Mouse (Mus musculus): ENCODE results near the gene Cntn5.

Cntn5 gene

GRCm38 (mm10) chr9:10904616-10905363 lies at the start of gene Cntn5:
Gene Cntn5 (minus strand): TSS chr9:10904775.
- DNase-seq (ENCODE audit: low spot score) = no peak

- no peak for DNase-seq (ENCODE audit: low spot score)
These were observed 45.9 kb upstream of the Cntn5 start for GRCm38 (mm10) chr9:10950470-10950869.

- peak; percentile 73 for DNase-seq (ENCODE audit: low spot score)
These were observed 5.0 kb upstream of the Cntn5 start for GRCm38 (mm10) chr9:10909573-10909972.

- DNase-seq (ENCODE audit: low spot score) = no peak
These were observed 1.1 kb upstream of the Cntn5 start for GRCm38 (mm10) chr9:10905696-10906095.

GRCm38 (mm10) chr9:10879758-10880157 lies 24.8 kb downstream of the Cntn5 start:
- no peak for DNase-seq (ENCODE audit: low spot score)

- no peak for DNase-seq (ENCODE audit: low spot score)
These were observed 30.7 kb downstream of the Cntn5 start for GRCm38 (mm10) chr9:10873881-10874280.

- DNase-seq (ENCODE audit: low spot score) = no peak
These were observed 48.2 kb downstream of the Cntn5 start for GRCm38 (mm10) chr9:10856204-10856892.

- no peak for DNase-seq (ENCODE audit: low spot score)
These were observed 87.9 kb downstream of the Cntn5 start for GRCm38 (mm10) chr9:10816711-10817110.

- DNase-seq (ENCODE audit: low spot score) = no peak
These were observed 107.4 kb downstream of the Cntn5 start for GRCm38 (mm10) chr9:10797158-10797557.

- no peak for DNase-seq (ENCODE audit: low spot score)
These were observed 109.5 kb downstream of the Cntn5 start for GRCm38 (mm10) chr9:10795102-10795501.

- DNase-seq (ENCODE audit: low spot score) = no peak
These were observed 172.7 kb downstream of the Cntn5 start for GRCm38 (mm10) chr9:10731878-10732277.

- DNase-seq (ENCODE audit: low spot score) = no peak
These were observed 180.4 kb downstream of the Cntn5 start for GRCm38 (mm10) chr9:10724191-10724590.

GRCm38 (mm10) chr9:10722121-10722520 lies 182.5 kb downstream of the Cntn5 start:
- DNase-seq (ENCODE audit: low spot score) = no peak

- DNase-seq (ENCODE audit: low spot score) = no peak
These were observed 185.6 kb downstream of the Cntn5 start for GRCm38 (mm10) chr9:10718986-10719385.

- DNase-seq (ENCODE audit: low spot score) = no peak
These were observed 190.9 kb downstream of the Cntn5 start for GRCm38 (mm10) chr9:10713641-10714040.

GRCm38 (mm10) chr9:10681646-10682045 lies 222.9 kb downstream of the Cntn5 start:
- DNase-seq (ENCODE audit: low spot score) = no peak

- no peak for DNase-seq (ENCODE audit: low spot score)
These were observed 223.4 kb downstream of the Cntn5 start for GRCm38 (mm10) chr9:10681181-10681580.

GRCm38 (mm10) chr9:10668676-10669075 lies 235.9 kb downstream of the Cntn5 start:
- no peak for DNase-seq (ENCODE audit: low spot score)

GRCm38 (mm10) chr9:10667438-10667837 lies 237.1 kb downstream of the Cntn5 start:
- no peak for DNase-seq (ENCODE audit: low spot score)

- no peak for DNase-seq (ENCODE audit: low spot score)
These were observed 238.8 kb downstream of the Cntn5 start for GRCm38 (mm10) chr9:10665756-10666155.

GRCm38 (mm10) chr9:10663101-10663500 lies 241.5 kb downstream of the Cntn5 start:
- DNase-seq (ENCODE audit: low spot score) = no peak

- DNase-seq (ENCODE audit: low spot score) = no peak
These were observed 245.1 kb downstream of the Cntn5 start for GRCm38 (mm10) chr9:10659478-10659877.

- DNase-seq (ENCODE audit: low spot score) = no peak
These were observed 246.5 kb downstream of the Cntn5 start for GRCm38 (mm10) chr9:10658086-10658485.
